Mouse (Mus musculus) embryonic facial prominence, embryonic 13.5 days (tissue): ENCODE results near the gene Shf. TPM values are rescaled to one million over a fixed set of nuclear protein-coding genes. Genes with fewer than 3 reads are reported as not detected.

Experiments used
- ATAC-seq: fragments of 200-750 bp; cut with Nextera tagmentation; 2 replicates; pipeline ENCODE4 v1.8.0; 2017; ENCODE audit warnings: low read depth; ENCODE audit not compliant: insufficient number of reproducible peaks, insufficient read depth, low FRiP score, low TSS enrichment
- H3K27ac ChIP-seq: fragments of 300-500 bp; sonication (generic); 2 replicates; pipeline ENCODE4 v1.5.1; 2015; ENCODE audit warnings: moderate library complexity, mild to moderate bottlenecking, inconsistent platforms
- H3K27me3 ChIP-seq: fragments of 300-500 bp; sonication (generic); 2 replicates; pipeline ENCODE4 v1.6.1; 2015; ENCODE audit warnings: mild to moderate bottlenecking, inconsistent platforms
- H3K36me3 ChIP-seq: fragments of 300-500 bp; sonication (generic); 2 replicates; pipeline ENCODE4 v1.6.1; 2015; ENCODE audit warnings: mild to moderate bottlenecking, inconsistent platforms
- H3K4me1 ChIP-seq: fragments of 300-500 bp; sonication (generic); 2 replicates; pipeline ENCODE4 v1.6.1; 2015; ENCODE audit warnings: inconsistent platforms
- H3K4me2 ChIP-seq: fragments of 300-500 bp; sonication (generic); 2 replicates; pipeline ENCODE4 v1.6.1; 2015; ENCODE audit warnings: moderate library complexity, mild to moderate bottlenecking, inconsistent platforms
- H3K4me3 ChIP-seq: fragments of 300-500 bp; sonication (generic); 2 replicates; pipeline ENCODE4 v1.5.1; 2015; ENCODE audit warnings: mild to moderate bottlenecking, inconsistent platforms
- H3K9ac ChIP-seq: fragments of 300-500 bp; sonication (generic); 2 replicates; pipeline ENCODE4 v1.6.1; 2015; ENCODE audit warnings: mild to moderate bottlenecking, inconsistent platforms
- H3K9me3 ChIP-seq: fragments of 300-500 bp; sonication (generic); 2 replicates; pipeline ENCODE4 v1.6.1; 2016; ENCODE audit warnings: inconsistent platforms
- WGBS: fragments of 180-500 bp; shearing (Covaris S2); methylation state at CpG from one replicate; pipeline ENCODE4 v1.1.7; 2015; ENCODE audit warnings: mixed read lengths; 5-methylcytosine and 5-hydroxymethylcytosine counted together
- polyA plus RNA-seq: library from polyadenylated mRNA; unstranded; fragments of >200 nt; fragmentation: Nextera tagmentation; extraction: Ambion mirVana; gene quantifications from 2 replicates; pipeline ENCODE4 v1.2.1, GENCODE M21; 2015

Shf gene
- polyA plus RNA-seq, 1 experiment from 2014 or later: 6.6 TPM

GRCm38 (mm10) chr2:122377751-122378246 is 8.8 kb upstream of the Shf start:
- Histone ChIP-seq H3K27me3 (no peaks in the 10 kb centered on the region), H3K9ac (peak overlapping the region; percentile 79), H3K9me3 (no peaks in the 10 kb centered on the region), H3K27ac (peak overlapping the region; percentile 94), H3K4me2 (peak overlapping the region; percentile 57), H3K4me1 (peaks cover 7% of the 10 kb centered on the region; the same call in 1 of the 2 replicates), H3K36me3 (no peaks in the 10 kb centered on the region), H3K4me3 (peak overlapping the region; percentile 61)
- peak; percentile 79 for ATAC-seq
- under 1% methylated on average over 26 of the region's 26 CpGs for WGBS

- no peaks in the 10 kb centered on the region for H3K9me3 ChIP-seq
- H3K27me3 ChIP-seq: no peaks in the 10 kb centered on the region
- peak overlapping the region; percentile 94 for H3K27ac ChIP-seq
- H3K4me1 ChIP-seq: peaks cover 7% of the 10 kb centered on the region; the same call in 1 of the 2 replicates
- H3K9ac ChIP-seq: peak overlapping the region; percentile 79
- peak overlapping the region; percentile 57 for H3K4me2 ChIP-seq
- under 1% methylated on average over 28 of the region's 28 CpGs for WGBS
- peak overlapping the region; percentile 61 for H3K4me3 ChIP-seq
- ATAC-seq: peak; percentile 89
- no peaks in the 10 kb centered on the region for H3K36me3 ChIP-seq
These were observed 8.3 kb upstream of the Shf start for GRCm38 (mm10) chr2:122377215-122377674.

- Histone ChIP-seq H3K4me3 (peak overlapping the region; percentile 75), H3K36me3 (no peaks in the 10 kb centered on the region), H3K9ac (peak overlapping the region; percentile 80), H3K4me2 (peak overlapping the region; percentile 87), H3K27ac (peak overlapping the region; percentile 91), H3K27me3 (no peaks in the 10 kb centered on the region), H3K4me1 (peaks cover 7% of the 10 kb centered on the region; the same call in 1 of the 2 replicates), H3K9me3 (no peaks in the 10 kb centered on the region)
- under 1% methylated on average over 22 of the region's 22 CpGs for WGBS
- ATAC-seq: no peak
These were observed 7.1 kb upstream of the Shf start for GRCm38 (mm10) chr2:122376041-122376561.

GRCm38 (mm10) chr2:122375391-122375991 is 6.5 kb upstream of the Shf start:
- H3K4me2 ChIP-seq: peak overlapping the region; percentile 87
- peak overlapping the region; percentile 75 for H3K4me3 ChIP-seq
- under 1% methylated on average over 32 of the region's 32 CpGs for WGBS
- H3K9ac ChIP-seq: peak overlapping the region; percentile 80
- ATAC-seq: peak; percentile 91
- no peaks in the 10 kb centered on the region for H3K36me3 ChIP-seq
- H3K9me3 ChIP-seq: no peaks in the 10 kb centered on the region
- peaks cover under 1% of the 10 kb centered on the region; the same call in 1 of the 2 replicates for H3K27me3 ChIP-seq
- peaks cover 7% of the 10 kb centered on the region; the same call in 1 of the 2 replicates for H3K4me1 ChIP-seq
- H3K27ac ChIP-seq: peak overlapping the region; percentile 91

- Histone ChIP-seq H3K9me3 (no peaks in the 10 kb centered on the region), H3K27ac (no peak overlapping the region), H3K4me3 (peak overlapping the region; percentile 75), H3K4me1 (peaks cover 7% of the 10 kb centered on the region; the same call in 1 of the 2 replicates), H3K27me3 (peaks cover 6% of the 10 kb centered on the region; the same call in 1 of the 2 replicates), H3K9ac (peak overlapping the region; percentile 70), H3K4me2 (peak overlapping the region; percentile 57), H3K36me3 (no peaks in the 10 kb centered on the region)
- ATAC-seq: no peak
- 22% methylated on average over 23 of the region's 23 CpGs for WGBS
These were observed 5.8 kb upstream of the Shf start for GRCm38 (mm10) chr2:122374666-122375331.

- peaks cover 11% of the 10 kb centered on the region for H3K4me1 ChIP-seq
- H3K9ac ChIP-seq: no peak overlapping the region
- no peak for ATAC-seq
- H3K4me2 ChIP-seq: no peak overlapping the region
- no peak overlapping the region for H3K4me3 ChIP-seq
- no peak overlapping the region for H3K27ac ChIP-seq
- H3K27me3 ChIP-seq: peaks cover 6% of the 10 kb centered on the region; the same call in 1 of the 2 replicates
- 76% methylated on average over 5 of the region's 5 CpGs for WGBS
- H3K9me3 ChIP-seq: no peaks in the 10 kb centered on the region
- no peaks in the 10 kb centered on the region for H3K36me3 ChIP-seq
These were observed 5.0 kb upstream of the Shf start for GRCm38 (mm10) chr2:122374012-122374411.

- H3K4me1 ChIP-seq: peaks cover 16% of the 10 kb centered on the region
- no peak overlapping the region for H3K9ac ChIP-seq
- WGBS: 65% methylated on average over 1 of the region's 1 CpGs
- H3K4me2 ChIP-seq: no peak overlapping the region
- no peak overlapping the region for H3K27ac ChIP-seq
- H3K4me3 ChIP-seq: no peak overlapping the region
- H3K36me3 ChIP-seq: no peaks in the 10 kb centered on the region
- ATAC-seq: no peak
- H3K27me3 ChIP-seq: peaks cover 6% of the 10 kb centered on the region; the same call in 1 of the 2 replicates
- H3K9me3 ChIP-seq: no peaks in the 10 kb centered on the region
These were observed 3.6 kb upstream of the Shf start for GRCm38 (mm10) chr2:122372541-122372940.

GRCm38 (mm10) chr2:122372067-122372466 is 3.1 kb upstream of the Shf start:
- no peak for ATAC-seq
- Histone ChIP-seq H3K9ac (no peak overlapping the region), H3K27me3 (peaks cover 6% of the 10 kb centered on the region; the same call in 1 of the 2 replicates), H3K27ac (no peak overlapping the region), H3K36me3 (no peaks in the 10 kb centered on the region), H3K4me3 (no peak overlapping the region), H3K4me1 (peaks cover 20% of the 10 kb centered on the region), H3K9me3 (no peaks in the 10 kb centered on the region), H3K4me2 (no peak overlapping the region)
- 56% methylated on average over 3 of the region's 3 CpGs for WGBS

GRCm38 (mm10) chr2:122370101-122370750 is 1.3 kb upstream of the Shf start:
- Histone ChIP-seq H3K4me1 (peaks cover 30% of the 10 kb centered on the region), H3K4me2 (no peak overlapping the region), H3K36me3 (no peaks in the 10 kb centered on the region), H3K9ac (no peak overlapping the region), H3K4me3 (no peak overlapping the region), H3K27me3 (peaks cover 6% of the 10 kb centered on the region; the same call in 1 of the 2 replicates), H3K27ac (no peak overlapping the region), H3K9me3 (no peaks in the 10 kb centered on the region)
- WGBS: 34% methylated on average over 10 of the region's 10 CpGs
- ATAC-seq: no peak

- peak; percentile 49 for ATAC-seq
- WGBS: under 1% methylated on average over 41 of the region's 55 CpGs
- Histone ChIP-seq H3K27me3 (peaks cover 6% of the 10 kb centered on the region; the same call in 1 of the 2 replicates), H3K9me3 (no peaks in the 10 kb centered on the region), H3K36me3 (peaks cover 13% of the 10 kb centered on the region), H3K4me3 (peak overlapping the region; percentile 87), H3K9ac (peak overlapping the region; percentile 90), H3K4me2 (peak overlapping the region; percentile 80), H3K4me1 (peaks cover 27% of the 10 kb centered on the region), H3K27ac (peak overlapping the region; percentile 44; the same call in 1 of the 2 replicates)
These were observed 636 bp downstream of the Shf start for GRCm38 (mm10) chr2:122368081-122368971.
